Mouse (Mus musculus): ENCODE measurements at regions not wholly inside any gene's neighbourhood (a gene's known extent, or its start where the extent isn't known, plus 50 kb on each side); places are given as distances from the start of the nearest gene placed in this dataset.

DNA sequence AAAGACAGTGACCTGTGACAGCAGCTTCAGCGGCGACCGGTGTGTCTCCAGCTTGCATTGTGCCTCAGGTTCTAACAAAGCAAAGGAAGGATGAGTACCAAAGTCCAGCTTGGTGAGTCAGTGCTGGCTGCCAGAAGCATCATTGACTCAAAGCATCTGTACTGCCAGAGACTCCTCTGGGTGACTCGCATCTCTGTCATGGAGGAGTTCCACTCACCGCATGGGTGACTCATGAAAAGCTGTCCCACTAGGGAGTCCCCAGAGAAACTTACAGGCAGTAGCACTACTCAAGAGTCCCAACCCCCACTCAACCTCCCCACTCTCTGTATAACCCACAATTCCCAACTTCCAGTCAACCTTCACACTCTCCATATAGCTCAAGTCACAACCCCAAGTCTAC lies 166.2 kb downstream of the Tpra1 start:
- Histone ChIP-seq H3K4me1 (ENCODE audit: control insufficient read depth, insufficient read depth, low read length) (no peaks in the 10 kb centered on the region), H3K4me2 (replicated peaks; ENCODE audit: low read depth, low read length, severe bottlenecking) (no peak overlapping the region), H3K36me3 (ENCODE audit: control insufficient read depth, insufficient read depth, low read length) (no peaks in the 10 kb centered on the region), H3K27me3 (ENCODE audit: control insufficient read depth, insufficient read depth, low read length) (no peaks in the 10 kb centered on the region), H3K9me3 (ENCODE audit: control insufficient read depth, low read length) (no peaks in the 10 kb centered on the region), H3K9ac (ENCODE audit: low read depth, low read length, severe bottlenecking) (no peak overlapping the region), H3K27ac (replicated peaks; ENCODE audit: low read depth, low read length) (no peak overlapping the region), H3K4me3 (replicated peaks; ENCODE audit: low read length) (no peak overlapping the region)
- ATAC-seq (ENCODE audit: low FRiP score, low read depth) (no peak), DNase-seq (ENCODE audit: low spot score) (no peak)
- no peak for TF ChIP-seq POLR2A (IDR thresholded peaks at IDR 0.05; ENCODE audit: borderline replicate concordance, extremely low read depth, insufficient read depth, insufficient read length)
- 92% methylated on average over 5 of the region's 5 CpGs for WGBS

GRCm38 (mm10) chr6:89069108-89069507 lies 167.1 kb downstream of the Tpra1 start:
- TF ChIP-seq POLR2A (IDR thresholded peaks at IDR 0.05; ENCODE audit: borderline replicate concordance, extremely low read depth, insufficient read depth, insufficient read length): no peak
- Histone ChIP-seq H3K36me3 (ENCODE audit: control insufficient read depth, insufficient read depth, low read length) (no peaks in the 10 kb centered on the region), H3K27me3 (ENCODE audit: control insufficient read depth, insufficient read depth, low read length) (no peaks in the 10 kb centered on the region), H3K4me1 (ENCODE audit: control insufficient read depth, insufficient read depth, low read length) (no peaks in the 10 kb centered on the region), H3K27ac (replicated peaks; ENCODE audit: low read depth, low read length) (no peak overlapping the region), H3K9ac (ENCODE audit: low read depth, low read length, severe bottlenecking) (no peak overlapping the region), H3K4me2 (replicated peaks; ENCODE audit: low read depth, low read length, severe bottlenecking) (no peak overlapping the region), H3K4me3 (replicated peaks; ENCODE audit: low read length) (no peak overlapping the region), H3K9me3 (ENCODE audit: control insufficient read depth, low read length) (no peaks in the 10 kb centered on the region)
- DNase-seq (ENCODE audit: low spot score) (no peak), ATAC-seq (ENCODE audit: low FRiP score, low read depth) (no peak)
- 77% methylated on average over 5 of the region's 5 CpGs for WGBS

GRCm38 (mm10) chr6:89070011-89070410 lies 168.0 kb downstream of the Tpra1 start:
- Histone ChIP-seq H3K9me3 (ENCODE audit: control insufficient read depth, low read length) (no peaks in the 10 kb centered on the region), H3K4me3 (replicated peaks; ENCODE audit: low read length) (no peak overlapping the region), H3K36me3 (ENCODE audit: control insufficient read depth, insufficient read depth, low read length) (no peaks in the 10 kb centered on the region), H3K9ac (ENCODE audit: low read depth, low read length, severe bottlenecking) (no peak overlapping the region), H3K4me1 (ENCODE audit: control insufficient read depth, insufficient read depth, low read length) (no peaks in the 10 kb centered on the region), H3K27ac (replicated peaks; ENCODE audit: low read depth, low read length) (no peak overlapping the region), H3K27me3 (ENCODE audit: control insufficient read depth, insufficient read depth, low read length) (no peaks in the 10 kb centered on the region), H3K4me2 (replicated peaks; ENCODE audit: low read depth, low read length, severe bottlenecking) (no peak overlapping the region)
- ATAC-seq (ENCODE audit: low FRiP score, low read depth) (no peak; the same call in 1 of the 2 replicates), DNase-seq (ENCODE audit: low spot score) (peak; percentile 61)
- WGBS: 12% methylated on average over 3 of the region's 3 CpGs
- no peak for TF ChIP-seq POLR2A (IDR thresholded peaks at IDR 0.05; ENCODE audit: borderline replicate concordance, extremely low read depth, insufficient read depth, insufficient read length)

DNA sequence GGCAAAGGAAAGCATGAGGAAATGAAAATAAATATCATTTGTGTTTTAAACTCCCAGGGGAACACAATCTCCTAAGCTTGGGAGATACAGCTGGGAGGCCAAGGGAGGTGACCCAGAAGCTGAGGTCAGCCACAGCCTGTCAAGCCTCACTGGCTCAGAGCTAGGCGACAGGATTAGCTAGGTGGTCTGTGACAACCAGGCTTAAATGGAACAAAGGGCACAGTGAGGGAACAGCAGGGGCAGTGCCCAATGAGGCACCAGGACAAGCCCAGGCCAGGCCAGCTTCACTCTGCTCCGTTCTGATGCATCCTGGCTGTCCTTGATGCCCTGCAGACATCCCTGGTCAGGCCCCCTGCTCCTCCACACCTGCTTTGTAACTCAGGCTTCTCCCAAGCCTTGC lies 169.7 kb downstream of the Tpra1 start:
- ATAC-seq (ENCODE audit: low FRiP score, low read depth) (no peak), DNase-seq (ENCODE audit: low spot score) (no peak)
- no peak overlapping the region for H3K4me3 ChIP-seq (replicated peaks; ENCODE audit: low read length)
- no peak overlapping the region for H3K9ac ChIP-seq (ENCODE audit: low read depth, low read length, severe bottlenecking)
- H3K9me3 ChIP-seq (ENCODE audit: control insufficient read depth, low read length): no peaks in the 10 kb centered on the region
- no peak overlapping the region for H3K4me2 ChIP-seq (replicated peaks; ENCODE audit: low read depth, low read length, severe bottlenecking)
- H3K27ac ChIP-seq (replicated peaks; ENCODE audit: low read depth, low read length): no peak overlapping the region
- TF ChIP-seq POLR2A (IDR thresholded peaks at IDR 0.05; ENCODE audit: borderline replicate concordance, extremely low read depth, insufficient read depth, insufficient read length): no peak
- no peaks in the 10 kb centered on the region for H3K27me3 ChIP-seq (ENCODE audit: control insufficient read depth, insufficient read depth, low read length)
- 53% methylated on average over 2 of the region's 2 CpGs for WGBS
- H3K36me3 ChIP-seq (ENCODE audit: control insufficient read depth, insufficient read depth, low read length): no peaks in the 10 kb centered on the region
- no peaks in the 10 kb centered on the region for H3K4me1 ChIP-seq (ENCODE audit: control insufficient read depth, insufficient read depth, low read length)

DNA sequence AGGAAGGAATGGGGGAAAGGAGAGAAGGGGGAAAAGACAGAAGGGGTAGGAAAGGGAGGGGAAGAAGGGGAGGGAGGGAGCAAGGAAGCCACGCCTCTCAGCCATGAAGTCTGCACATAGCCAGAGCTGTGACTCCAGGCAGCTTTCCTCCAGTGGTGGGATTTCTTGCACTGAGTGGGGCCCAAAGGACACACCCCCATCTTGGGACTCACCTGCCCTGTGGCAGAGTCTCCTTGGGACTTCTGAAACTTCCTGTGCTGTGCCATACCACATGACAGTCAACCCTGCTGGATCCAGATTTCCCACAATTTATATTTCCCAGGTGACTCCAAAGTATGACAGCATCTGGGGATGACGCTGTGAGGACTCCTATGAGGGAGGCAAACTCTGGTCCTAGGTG lies 170.5 kb downstream of the Tpra1 start:
- WGBS: 53% methylated on average over 2 of the region's 2 CpGs
- H3K9me3 ChIP-seq (ENCODE audit: control insufficient read depth, low read length): no peaks in the 10 kb centered on the region
- H3K36me3 ChIP-seq (ENCODE audit: control insufficient read depth, insufficient read depth, low read length): no peaks in the 10 kb centered on the region
- no peak for DNase-seq (ENCODE audit: low spot score)
- no peak overlapping the region for H3K4me3 ChIP-seq (replicated peaks; ENCODE audit: low read length)
- no peak overlapping the region for H3K9ac ChIP-seq (ENCODE audit: low read depth, low read length, severe bottlenecking)
- no peak for ATAC-seq (ENCODE audit: low FRiP score, low read depth)
- no peak overlapping the region for H3K27ac ChIP-seq (replicated peaks; ENCODE audit: low read depth, low read length)
- H3K27me3 ChIP-seq (ENCODE audit: control insufficient read depth, insufficient read depth, low read length): no peaks in the 10 kb centered on the region
- H3K4me2 ChIP-seq (replicated peaks; ENCODE audit: low read depth, low read length, severe bottlenecking): no peak overlapping the region
- H3K4me1 ChIP-seq (ENCODE audit: control insufficient read depth, insufficient read depth, low read length): no peaks in the 10 kb centered on the region
- no peak for TF ChIP-seq POLR2A (IDR thresholded peaks at IDR 0.05; ENCODE audit: borderline replicate concordance, extremely low read depth, insufficient read depth, insufficient read length)
